Comparison of ENCODE assay signal across 19 mouse cellular contexts in the genomic region with DNA sequence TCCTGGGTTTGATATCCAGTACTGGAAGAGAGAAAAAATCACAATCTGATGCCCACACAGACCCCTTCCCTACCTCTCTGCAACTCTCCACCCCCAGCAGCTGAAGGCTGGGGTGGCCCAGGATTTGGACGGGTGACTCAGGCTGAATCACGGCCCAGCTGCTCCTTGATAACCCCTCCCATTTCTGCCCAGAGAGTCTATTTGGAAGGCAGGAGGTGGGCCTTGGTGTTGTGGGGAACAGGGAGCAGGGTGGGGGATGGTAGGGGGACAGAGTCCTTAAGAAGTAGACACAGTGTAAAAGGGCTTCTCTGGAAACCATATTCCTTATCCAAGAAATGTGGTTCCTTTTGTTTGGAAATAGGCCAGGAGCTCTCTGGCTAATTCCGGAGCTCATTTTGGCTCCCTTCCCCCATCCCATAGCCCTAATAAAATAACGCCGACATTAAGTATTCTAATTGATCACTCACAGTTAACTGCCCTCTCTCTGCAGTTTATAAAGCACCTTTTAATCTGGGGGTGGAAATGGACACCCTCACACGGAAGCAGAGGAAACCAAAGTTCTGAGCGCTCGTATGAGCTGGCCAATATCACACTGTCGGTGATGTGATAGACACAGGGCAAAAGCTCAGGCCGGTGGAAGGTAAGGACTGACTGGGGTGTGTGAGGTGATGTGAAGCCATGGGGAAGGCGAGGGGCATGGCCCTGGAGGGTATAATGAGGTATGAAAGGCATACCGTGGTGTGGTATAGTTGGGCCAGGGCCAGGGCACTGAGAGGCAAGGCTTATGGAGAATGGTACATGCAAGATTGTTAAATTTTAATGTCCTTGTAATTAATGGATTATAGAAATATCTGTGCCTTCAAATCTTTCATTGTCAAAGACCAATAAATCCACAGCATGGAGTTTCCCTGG. TPM values are rescaled to one million over a fixed set of nuclear protein-coding genes. Genes with fewer than 3 reads are reported as not detected.
DNase-seq lines count a peak whose midpoint lies in the region; ATAC-seq and TF ChIP-seq lines count a peak whose summit lies in the region.
"Had no signal": no experiment of that assay in that cellular context is flagged by ENCODE, and none has a peak within 500 bp of the region (broad histone marks: within the 10 kb centered on the region; RNA-seq: fewer than 3 reads in every experiment).

No protein-coding gene starts in this region.

- WGBS in midbrain, embryonic 11.5 days, result 50% methylated on average over 12 of the region's 12 CpGs
- WGBS in midbrain, embryonic 13.5 days, result 41% methylated on average over 12 of the region's 12 CpGs
- WGBS in hindbrain, postnatal 0 days, result 30% methylated on average over 12 of the region's 12 CpGs

- peak; percentile 42 for DNase-seq in cerebellum, adult 8-10 months
- DNase-seq in cerebellum, adult 11 months, result no peak
- DNase-seq in midbrain, embryonic 11.5 days (ENCODE audit: low spot score, missing footprints), result no peak
- peak; percentile 90 for DNase-seq in brain, adult 2 months (ENCODE audit: low read depth, low spot score)
- no peak for DNase-seq in hindbrain, postnatal 0 days (ENCODE audit: low spot score)
- DNase-seq in heart, postnatal 10 days, result no peak
- no peak for DNase-seq in lung, postnatal 10 days
- DNase-seq: kidney, adult 2 months; thymus, postnatal 25 days had no signal

- no peak overlapping the region for H3K4me2 ChIP-seq in midbrain, embryonic 11.5 days
- no peak overlapping the region for H3K4me2 ChIP-seq in midbrain, embryonic 13.5 days (replicated peaks)
- peak overlapping the region; percentile 18; the same call in 1 of the 2 replicates for H3K4me2 ChIP-seq in hindbrain, postnatal 0 days (ENCODE audit: low read depth, low read length)

- intact Hi-C loops in heart, postnatal 10 days (cut with DNase I), result no loop called here

- H3K4me1 ChIP-seq in midbrain, embryonic 11.5 days (ENCODE audit: control insufficient read depth, insufficient read depth, low read length), result peaks cover 15% of the 10 kb centered on the region
- peaks cover 55% of the 10 kb centered on the region for H3K4me1 ChIP-seq in midbrain, embryonic 13.5 days (replicated peaks)
- H3K4me1 ChIP-seq in hindbrain, postnatal 0 days (ENCODE audit: insufficient read depth, low read length), result peaks cover 25% of the 10 kb centered on the region

- H3K9ac ChIP-seq in midbrain, embryonic 11.5 days (ENCODE audit: low read length), result no peak overlapping the region
- H3K9ac ChIP-seq in midbrain, embryonic 13.5 days (replicated peaks), result no peak overlapping the region
- H3K9ac ChIP-seq in hindbrain, postnatal 0 days (replicated peaks; ENCODE audit: low read length), result no peak overlapping the region

- peaks cover 17% of the 10 kb centered on the region for H3K27me3 ChIP-seq in midbrain, embryonic 11.5 days (ENCODE audit: control insufficient read depth, insufficient read depth, low read length)
- peaks cover 30% of the 10 kb centered on the region for H3K27me3 ChIP-seq in midbrain, embryonic 13.5 days
- no peaks in the 10 kb centered on the region for H3K27me3 ChIP-seq in hindbrain, postnatal 0 days (ENCODE audit: insufficient read depth, low read length)

- 0 out of 2 replicates have a peak overlapping the region, but pooled peaks have one; percentile 27 for H3K27ac ChIP-seq in midbrain, embryonic 11.5 days (ENCODE audit: low read depth, low read length)
- H3K27ac ChIP-seq in midbrain, embryonic 13.5 days, result no peak overlapping the region
- peak overlapping the region; percentile 92 for H3K27ac ChIP-seq in hindbrain, postnatal 0 days

- H3K36me3 ChIP-seq in midbrain, embryonic 11.5 days (ENCODE audit: control insufficient read depth, insufficient read depth, low read length), result no peaks in the 10 kb centered on the region
- no peaks in the 10 kb centered on the region for H3K36me3 ChIP-seq in midbrain, embryonic 13.5 days
- no peaks in the 10 kb centered on the region for H3K36me3 ChIP-seq in hindbrain, postnatal 0 days (ENCODE audit: insufficient read depth, low read length)

- no peaks in the 10 kb centered on the region for H3K9me3 ChIP-seq in midbrain, embryonic 11.5 days (ENCODE audit: control insufficient read depth, low read length)
- no peaks in the 10 kb centered on the region for H3K9me3 ChIP-seq in midbrain, embryonic 13.5 days
- H3K9me3 ChIP-seq in hindbrain, postnatal 0 days (ENCODE audit: low read length), result no peaks in the 10 kb centered on the region

- no peak overlapping the region for H3K4me3 ChIP-seq in midbrain, embryonic 11.5 days (ENCODE audit: low read depth, low read length)
- H3K4me3 ChIP-seq in midbrain, embryonic 13.5 days (replicated peaks), result no peak overlapping the region
- H3K4me3 ChIP-seq in hindbrain, postnatal 0 days (ENCODE audit: low read length), result no peak overlapping the region

- TF ChIP-seq CTCF in hindbrain, postnatal 0 days (IDR thresholded peaks at IDR 0.05; ENCODE audit: low read depth), result no peak

- ATAC-seq in midbrain, embryonic 11.5 days (ENCODE audit: low FRiP score), result no peak
- no peak for ATAC-seq in midbrain, embryonic 13.5 days
- ATAC-seq in hindbrain, postnatal 0 days, result no peak

RNA-seq across cellular contexts. Expression of gene Gprin1, which starts 4.8 kb away (rescaled TPM):
- 9.8 and 10.8 TPM in 2 replicates for polyA plus RNA-seq in midbrain, embryonic 11.5 days (2014; fragmentation: Nextera tagmentation; extraction: Ambion mirVana)
- polyA plus RNA-seq in midbrain, embryonic 13.5 days (2015; fragmentation: Nextera tagmentation; extraction: Ambion mirVana), result 5.1 and 5.8 TPM in 2 replicates
- 146 and 153 TPM in 2 replicates for total RNA-seq in hindbrain, postnatal 0 days (2014; rRNA removed)
- 18.3 and 19.9 TPM in 2 replicates for polyA plus RNA-seq in hindbrain, postnatal 0 days (2015; fragmentation: Nextera tagmentation; extraction: Ambion mirVana)
- under 1 TPM; 0.05 to 0.10 TPM for total RNA-seq in heart, postnatal 10 days (2021)
- total RNA-seq: CH12.LX; heart, postnatal 25 days; megakaryocyte, adult 5-6 weeks had no signal
- polyA plus RNA-seq: liver, embryonic 16.5 days had no signal

RNA-seq across cellular contexts. Expression of gene Sncb, which starts 12.0 kb away (rescaled TPM):
- 1.3 TPM in 2 replicates for polyA plus RNA-seq in midbrain, embryonic 11.5 days (2014; fragmentation: Nextera tagmentation; extraction: Ambion mirVana)
- polyA plus RNA-seq in midbrain, embryonic 13.5 days (2015; fragmentation: Nextera tagmentation; extraction: Ambion mirVana), result 8.9 and 10.0 TPM in 2 replicates
- total RNA-seq in hindbrain, postnatal 0 days (2014; rRNA removed), result 96.8 and 111 TPM in 2 replicates
- polyA plus RNA-seq in hindbrain, postnatal 0 days (2015; fragmentation: Nextera tagmentation; extraction: Ambion mirVana), result 202 and 222 TPM in 2 replicates
- total RNA-seq in heart, postnatal 10 days (2021), result not detected
- total RNA-seq: CH12.LX; heart, postnatal 25 days; megakaryocyte, adult 5-6 weeks had no signal
- polyA plus RNA-seq: gonadal fat pad, adult 2 months; limb, embryonic 11.5 days; liver, embryonic 16.5 days had no signal

RNA-seq across cellular contexts. Expression of gene Eif4e1b, which starts 29.4 kb away (rescaled TPM):
- not detected in 2 replicates for polyA plus RNA-seq in midbrain, embryonic 11.5 days (2014; fragmentation: Nextera tagmentation; extraction: Ambion mirVana)
- not detected in 2 replicates for polyA plus RNA-seq in midbrain, embryonic 13.5 days (2015; fragmentation: Nextera tagmentation; extraction: Ambion mirVana)
- not detected in 2 replicates for total RNA-seq in hindbrain, postnatal 0 days (2014; rRNA removed)
- not detected in 2 replicates for polyA plus RNA-seq in hindbrain, postnatal 0 days (2015; fragmentation: Nextera tagmentation; extraction: Ambion mirVana)
- total RNA-seq in heart, postnatal 10 days (2021), result not detected
- total RNA-seq: CH12.LX; heart, postnatal 25 days; megakaryocyte, adult 5-6 weeks had no signal
- polyA plus RNA-seq: embryonic facial prominence, embryonic 11.5 days; gonadal fat pad, adult 2 months; kidney, adult 2 months; large intestine, adult 2 months; limb, embryonic 11.5 days; liver, embryonic 16.5 days; stomach, embryonic 14.5 days had no signal

RNA-seq across cellular contexts. Expression of gene Tspan17, which starts 34.8 kb away (rescaled TPM):
- 13.3 and 15.9 TPM in 2 replicates for polyA plus RNA-seq in midbrain, embryonic 11.5 days (2014; fragmentation: Nextera tagmentation; extraction: Ambion mirVana)
- polyA plus RNA-seq in midbrain, embryonic 13.5 days (2015; fragmentation: Nextera tagmentation; extraction: Ambion mirVana), result 28.3 and 30.5 TPM in 2 replicates
- total RNA-seq in hindbrain, postnatal 0 days (2014; rRNA removed), result 53.2 and 60.5 TPM in 2 replicates
- polyA plus RNA-seq in hindbrain, postnatal 0 days (2015; fragmentation: Nextera tagmentation; extraction: Ambion mirVana), result 143 and 153 TPM in 2 replicates
- 10 to 100 TPM in 1 of 2 experiments, 1 to 10 TPM in 1; 10.0 to 14.3 TPM for total RNA-seq in heart, postnatal 10 days (2021)

RNA-seq across cellular contexts. Expression of gene Cdhr2, which starts 53.2 kb away (rescaled TPM):
- 0.06 TPM in 1 of 2 replicates, not detected in the other for polyA plus RNA-seq in midbrain, embryonic 11.5 days (2014; fragmentation: Nextera tagmentation; extraction: Ambion mirVana)
- 0.15 TPM in 2 replicates for polyA plus RNA-seq in midbrain, embryonic 13.5 days (2015; fragmentation: Nextera tagmentation; extraction: Ambion mirVana)
- 0.22 and 0.37 TPM in 2 replicates for total RNA-seq in hindbrain, postnatal 0 days (2014; rRNA removed)
- polyA plus RNA-seq in hindbrain, postnatal 0 days (2015; fragmentation: Nextera tagmentation; extraction: Ambion mirVana), result 0.35 and 0.41 TPM in 2 replicates
- not detected for total RNA-seq in heart, postnatal 10 days (2021)
- total RNA-seq: CH12.LX; heart, postnatal 25 days; megakaryocyte, adult 5-6 weeks had no signal
- polyA plus RNA-seq: embryonic facial prominence, embryonic 11.5 days; limb, embryonic 11.5 days had no signal

Comparison
In these comparisons a context has a peak if more than half of its experiments do, and no peak if none do; other contexts are left out.
1. DNase-seq: peak in cerebellum, adult 8-10 months (single experiment) and brain, adult 2 months (single experiment); none in cerebellum, adult 11 months (single experiment), midbrain, embryonic 11.5 days (single experiment), hindbrain, postnatal 0 days (single experiment), heart, postnatal 10 days (0 of 2) and lung, postnatal 10 days (single experiment).
2. RNA of gene Sncb, which starts 12.0 kb away (polyA plus RNA-seq): 202 to 222 TPM in hindbrain, postnatal 0 days; 8.9 to 10.0 TPM in midbrain, embryonic 13.5 days and 1.3 TPM in midbrain, embryonic 11.5 days; every median in the first group is over 10 times any median in the second.